Mouse (Mus musculus) MEL (cell line): ENCODE data around the gene Ints7. TPM values are rescaled to one million over a fixed set of nuclear protein-coding genes. Genes with fewer than 3 reads are reported as not detected.

ENCODE experiments used
- DNase-seq: peaks from one replicate; pipeline ENCODE4 v3.0.0; 2011; ENCODE audit warnings: low read depth, low spot score
- H3K27ac ChIP-seq: 2 replicates; pipeline ENCODE4 v1.5.1; 2012; ENCODE audit warnings: low read depth, mild to moderate bottlenecking, control low read depth, low read length, moderate library complexity; ENCODE audit not compliant: control insufficient read depth
- H3K27me3 ChIP-seq, 2 experiments: fragments of 150-350 bp in 1 of 2; sonication (generic) in 1 of 2; 2 replicates each; pipeline ENCODE4 v1.6.1; 2012; ENCODE audit warnings: low read length in 2 of 2, mild to moderate bottlenecking in 2 of 2, improper control_type of control experiment in 1 of 2, moderate library complexity in 1 of 2; ENCODE audit not compliant: insufficient read depth in 2 of 2, control insufficient read depth in 1 of 2
- H3K36me3 ChIP-seq, 2 experiments: 2 replicates each; pipeline ENCODE4 v1.6.1; 2012 to 2014; ENCODE audit warnings: low read length in 2 of 2, improper control_type of control experiment in 1 of 2, inconsistent platforms in 1 of 2, mild to moderate bottlenecking in 1 of 2; ENCODE audit not compliant: insufficient read depth in 2 of 2, control insufficient read depth in 1 of 2
- H3K4me1 ChIP-seq, 2 experiments: fragments of 150-350 bp in 1 of 2; sonication (generic) in 1 of 2; 2 replicates each; pipeline ENCODE4 v1.6.1; 2012; ENCODE audit warnings: low read length in 2 of 2, improper control_type of control experiment in 1 of 2, mild to moderate bottlenecking in 1 of 2; ENCODE audit not compliant: insufficient read depth in 2 of 2, control insufficient read depth in 1 of 2
- H3K4me3 ChIP-seq, 2 experiments: fragments of 150-350 bp in 1 of 2; sonication (generic) in 1 of 2; 2 replicates each; pipeline ENCODE4 v1.5.1; 2012; ENCODE audit warnings: low read depth in 2 of 2, low read length in 2 of 2, mild to moderate bottlenecking in 2 of 2, moderate library complexity in 2 of 2, control low read depth in 1 of 2, improper control_type of control experiment in 1 of 2; ENCODE audit not compliant: control insufficient read depth in 1 of 2, insufficient read depth in 1 of 2
- H3K79me2 ChIP-seq: 2 replicates; pipeline ENCODE4 v1.6.1; 2012; ENCODE audit warnings: mild to moderate bottlenecking, low read length, moderate library complexity; ENCODE audit not compliant: control insufficient read depth, poor library complexity, insufficient read depth
- H3K9ac ChIP-seq: 2 replicates; pipeline ENCODE4 v1.6.1; 2012; ENCODE audit warnings: low read depth, mild to moderate bottlenecking, control low read depth, low read length, moderate library complexity; ENCODE audit not compliant: control insufficient read depth, poor library complexity, severe bottlenecking
- H3K9me3 ChIP-seq: fragments of 150-350 bp; sonication (generic); replicated peaks from 2 replicates; pipeline ENCODE4 v1.6.1; 2012; ENCODE audit warnings: mild to moderate bottlenecking, low read length, improper control_type of control experiment, moderate library complexity; ENCODE audit not compliant: insufficient read depth
- BHLHE40 ChIP-seq: IDR thresholded peaks from 2 replicates; pipeline ENCODE4 v1.6.1; 2012; ENCODE audit warnings: low read depth, mild to moderate bottlenecking, inconsistent platforms, low read length, improper control_type of control experiment, borderline replicate concordance
- ELF1 ChIP-seq: IDR thresholded peaks from 2 replicates; pipeline ENCODE4 v1.6.1; 2014; ENCODE audit warnings: low read depth, mild to moderate bottlenecking, inconsistent platforms, low read length, improper control_type of control experiment, moderate library complexity
- EP300 ChIP-seq, 2 experiments: IDR thresholded peaks; 2 replicates each; pipeline ENCODE4 v1.6.1; 2011; ENCODE audit warnings: improper control_type of control experiment in 2 of 2, low read length in 2 of 2, low read depth in 1 of 2, mild to moderate bottlenecking in 1 of 2
- ETS1 ChIP-seq: IDR thresholded peaks from 2 replicates; pipeline ENCODE4 v1.6.1; 2012; ENCODE audit warnings: low read depth, mild to moderate bottlenecking, inconsistent platforms, low read length, improper control_type of control experiment, moderate library complexity
- MAFK ChIP-seq: IDR thresholded peaks from 2 replicates; pipeline ENCODE4 v1.6.1; 2011; ENCODE audit warnings: low read depth, mild to moderate bottlenecking, low read length, improper control_type of control experiment, borderline replicate concordance
- MAX ChIP-seq: IDR thresholded peaks from 2 replicates; pipeline ENCODE4 v1.6.1; 2011; ENCODE audit warnings: low read length, improper control_type of control experiment
- MXI1 ChIP-seq: IDR thresholded peaks from 2 replicates; pipeline ENCODE4 v1.6.1; 2011; ENCODE audit warnings: mild to moderate bottlenecking, low read depth, low read length, improper control_type of control experiment
- MYC ChIP-seq: IDR thresholded peaks from 2 replicates; pipeline ENCODE4 v1.6.1; 2011; ENCODE audit warnings: low read depth, mild to moderate bottlenecking, low read length, improper control_type of control experiment, moderate library complexity
- POLR2A ChIP-seq, 2 experiments: IDR thresholded peaks; 2 replicates each; pipeline ENCODE4 v1.6.1; 2011 to 2012; ENCODE audit warnings: low read length in 2 of 2, mild to moderate bottlenecking in 2 of 2, control low read depth in 1 of 2, improper control_type of control experiment in 1 of 2, low read depth in 1 of 2, moderate library complexity in 1 of 2; ENCODE audit not compliant: control insufficient read depth in 1 of 2, insufficient read depth in 1 of 2, poor library complexity in 1 of 2
- POLR2AphosphoS2 ChIP-seq: IDR thresholded peaks from 2 replicates; pipeline ENCODE4 v1.6.1; 2011; ENCODE audit warnings: low read length, improper control_type of control experiment
- POLR2AphosphoS5 ChIP-seq: IDR thresholded peaks from 2 replicates; pipeline ENCODE4 v1.6.1; 2012; ENCODE audit warnings: low read depth, borderline replicate concordance, mild to moderate bottlenecking, inconsistent platforms, low read length, moderate library complexity, mixed read lengths
- RAD21 ChIP-seq: IDR thresholded peaks from 2 replicates; pipeline ENCODE4 v1.6.1; 2011; ENCODE audit warnings: mild to moderate bottlenecking, low read depth, low read length, improper control_type of control experiment
- TCF12 ChIP-seq: IDR thresholded peaks from 2 replicates; pipeline ENCODE4 v1.6.1; 2014; ENCODE audit warnings: low read depth, mild to moderate bottlenecking, inconsistent platforms, low read length, improper control_type of control experiment, moderate library complexity
- USF1 ChIP-seq: IDR thresholded peaks from 2 replicates; pipeline ENCODE4 v1.6.1; 2014; ENCODE audit warnings: low read depth, mild to moderate bottlenecking, inconsistent platforms, low read length, improper control_type of control experiment, moderate library complexity
- ZKSCAN1 ChIP-seq: IDR thresholded peaks from 2 replicates; pipeline ENCODE4 v1.6.1; 2012; ENCODE audit warnings: low read depth, mild to moderate bottlenecking, inconsistent platforms, low read length, improper control_type of control experiment, moderate library complexity
- ZMIZ1 ChIP-seq: IDR thresholded peaks from 2 replicates; pipeline ENCODE4 v1.6.1; 2012; ENCODE audit warnings: low read depth, mild to moderate bottlenecking, inconsistent platforms, low read length, improper control_type of control experiment, moderate library complexity
- polyA plus RNA-seq, 2 experiments: library from polyadenylated mRNA; stranded (reverse) in 1 of 2; unstranded in 1 of 2; fragments of >175 nt in 1 of 2; fragments of >200 nt in 1 of 2; gene quantifications; 2 replicates each; pipeline versions ENCODE4 v1.2.1 to v1.2.4; 2012; ENCODE audit warnings: low replicate concordance in 2 of 2, low read depth in 1 of 2; ENCODE audit not compliant: insufficient read length in 2 of 2, insufficient read depth in 1 of 2, missing spikeins in 1 of 2
- total RNA-seq: library from RNA; depleted of rRNA; stranded (reverse); fragments of 300-350 nt; gene quantifications from 2 replicates; pipeline ENCODE4 v1.2.3, GENCODE M21; 2012

Ints7 gene
- total and polyA plus RNA-seq, 3 experiments: 44.2 to 84.5 (median 83.5) TPM

DNA sequence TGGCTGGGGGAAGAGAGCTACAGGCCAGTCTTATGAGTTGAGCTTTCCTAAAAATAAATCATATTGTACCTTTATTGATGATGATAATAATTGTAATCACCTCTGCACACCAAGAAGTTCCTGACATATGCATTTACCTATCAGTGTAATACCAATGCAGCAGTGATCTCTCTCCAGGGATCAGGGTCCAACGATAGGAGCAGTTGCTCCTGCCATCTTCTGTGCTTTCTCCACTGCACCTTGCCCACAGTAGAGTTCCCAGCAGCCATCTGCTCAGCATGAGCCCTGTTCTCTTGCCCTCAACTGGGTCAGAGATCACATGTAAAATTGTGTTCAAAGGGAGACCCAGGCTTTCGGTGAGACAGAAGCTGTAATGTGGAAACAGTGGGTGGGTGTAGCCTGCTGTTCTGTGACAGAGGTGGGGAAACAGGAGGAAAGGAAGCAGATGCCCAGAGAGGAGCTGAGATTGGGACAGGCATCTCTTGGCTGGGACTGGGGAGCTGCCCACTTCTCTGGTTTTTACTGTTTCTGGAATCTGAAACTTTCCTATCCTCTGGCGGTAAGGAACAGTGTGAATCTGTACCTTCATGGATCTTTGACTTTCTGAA, 63.9 kb downstream of the Ints7 start:
- Histone ChIP-seq H3K9me3 (no peaks in the 10 kb centered on the region), H3K36me3 (no peaks in the 10 kb centered on the region), H3K79me2 (no peaks in the 10 kb centered on the region), H3K27me3 (peaks cover 10% of the 10 kb centered on the region in 2 experiments), H3K4me1 (no peaks in the 10 kb centered on the region), H3K9ac (no peak overlapping the region), H3K4me3 (no peak overlapping the region), H3K27ac (no peak overlapping the region)
- DNase-seq: no peak
- TF ChIP-seq TCF12 (no peak), POLR2AphosphoS2 (no peak), MAX (no peak), POLR2A (IDR thresholded peaks at IDR 0.05; ENCODE audit: control insufficient read depth in 1 of 2, insufficient read depth in 1 of 2, low read depth in 1 of 2, low read length in 2 of 2, poor library complexity in 1 of 2) (no peak), MAFK (no peak)

DNA sequence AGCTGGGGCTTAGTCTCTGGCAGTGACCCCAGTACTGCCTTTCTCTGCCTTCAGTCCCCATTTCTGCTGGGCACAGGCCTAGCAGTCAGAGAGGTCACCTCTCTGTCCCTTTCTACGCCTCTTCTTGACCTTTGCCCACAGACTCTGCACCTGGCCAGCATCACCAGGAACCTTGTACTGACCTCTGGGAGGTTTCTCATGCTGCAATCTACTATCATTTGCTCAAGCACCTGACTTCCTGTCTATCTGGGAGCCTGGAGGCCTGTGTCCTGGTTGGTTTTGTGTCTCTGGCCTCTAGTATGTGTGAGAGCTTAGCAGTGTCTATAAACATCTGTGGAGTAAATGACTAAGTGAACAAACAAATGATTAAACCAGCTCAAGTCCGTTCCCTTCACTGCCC, 64.7 kb downstream of the Ints7 start:
- H3K36me3 ChIP-seq: no peaks in the 10 kb centered on the region
- DNase-seq: no peak
- TF ChIP-seq MAX (no peak), MYC (no peak), RAD21 (no peak), ZMIZ1 (no peak), MXI1 (no peak), ETS1 (no peak), ELF1 (no peak), ZKSCAN1 (no peak), POLR2AphosphoS5 (no peak), BHLHE40 (no peak), USF1 (no peak), EP300 (IDR thresholded peaks at IDR 0.05; ENCODE audit: low read depth in 1 of 2, low read length in 2 of 2) (no peak)
- TF ChIP-seq, all 39 proteins: peak for 0
- Histone ChIP-seq H3K4me3 (no peak overlapping the region), H3K79me2 (no peaks in the 10 kb centered on the region), H3K9me3 (no peaks in the 10 kb centered on the region), H3K9ac (no peak overlapping the region), H3K4me1 (no peaks in the 10 kb centered on the region), H3K27ac (no peak overlapping the region), H3K27me3 (peaks cover 10 to 13% of the 10 kb centered on the region in 2 experiments)
